Mouse (Mus musculus): ENCODE data around the gene Gh. TPM values are rescaled to one million over a fixed set of nuclear protein-coding genes. Genes with fewer than 3 reads are reported as not detected.

Gh gene
- polyA plus RNA-seq, 1 experiment from 2014 or later: not detected

Other genes starting within 250 kb of the Gh start
- gene Taco1, start 235.8 kb downstream of the Gh start, polyA plus RNA-seq (2014; fragmentation: Nextera tagmentation; extraction: Ambion mirVana): 7.8 and 8.2 TPM in 2 replicates
- gene Map3k3, start 217.3 kb downstream of the Gh start, polyA plus RNA-seq (2014; fragmentation: Nextera tagmentation; extraction: Ambion mirVana): 30.4 and 31.9 TPM in 2 replicates
- gene Gm10840, start 141.0 kb downstream of the Gh start, polyA plus RNA-seq (2014; fragmentation: Nextera tagmentation; extraction: Ambion mirVana): not detected in 2 replicates
- 169 and 216 TPM in 2 replicates for gene Limd2, start 141.0 kb downstream of the Gh start, polyA plus RNA-seq (2014; fragmentation: Nextera tagmentation; extraction: Ambion mirVana)
- 24.0 and 26.2 TPM in 2 replicates for gene Strada, start 99.7 kb downstream of the Gh start, polyA plus RNA-seq (2014; fragmentation: Nextera tagmentation; extraction: Ambion mirVana)
- 76.0 and 77.4 TPM in 2 replicates for gene Ccdc47, start 85.5 kb downstream of the Gh start, polyA plus RNA-seq (2014; fragmentation: Nextera tagmentation; extraction: Ambion mirVana)
- 62.7 and 69.1 TPM in 2 replicates for gene Ddx42, start 84.9 kb downstream of the Gh start, polyA plus RNA-seq (2014; fragmentation: Nextera tagmentation; extraction: Ambion mirVana)
- 47.9 and 58.1 TPM in 2 replicates for gene Ftsj3, start 45.8 kb downstream of the Gh start, polyA plus RNA-seq (2014; fragmentation: Nextera tagmentation; extraction: Ambion mirVana)
- 231 and 259 TPM in 2 replicates for gene Psmc5, start 45.7 kb downstream of the Gh start, polyA plus RNA-seq (2014; fragmentation: Nextera tagmentation; extraction: Ambion mirVana)
- gene Smarcd2, start 28.9 kb downstream of the Gh start, polyA plus RNA-seq (2014; fragmentation: Nextera tagmentation; extraction: Ambion mirVana): 87.6 and 102 TPM in 2 replicates
- 0.24 and 0.74 TPM in 2 replicates for gene Tcam1, start 25.2 kb downstream of the Gh start, polyA plus RNA-seq (2014; fragmentation: Nextera tagmentation; extraction: Ambion mirVana)
- gene Cd79b, start 12.9 kb upstream of the Gh start, polyA plus RNA-seq (2014; fragmentation: Nextera tagmentation; extraction: Ambion mirVana): 3.2 and 3.7 TPM in 2 replicates
- 0.98 and 1.5 TPM in 2 replicates for gene Scn4a, start 51.4 kb upstream of the Gh start, polyA plus RNA-seq (2014; fragmentation: Nextera tagmentation; extraction: Ambion mirVana)
- gene Prr29, start 63.6 kb upstream of the Gh start, polyA plus RNA-seq (2014; fragmentation: Nextera tagmentation; extraction: Ambion mirVana): 0.92 and 0.93 TPM in 2 replicates
- gene Icam2, start 86.2 kb upstream of the Gh start, polyA plus RNA-seq (2014; fragmentation: Nextera tagmentation; extraction: Ambion mirVana): 42.2 and 44.3 TPM in 2 replicates
- gene Ern1, start 186.0 kb upstream of the Gh start, polyA plus RNA-seq (2014; fragmentation: Nextera tagmentation; extraction: Ambion mirVana): 5.9 and 7.0 TPM in 2 replicates